Mouse (Mus musculus) limb, embryonic 10.5 days (tissue): ENCODE measurements around the gene Mapk8. TPM values are rescaled to one million over a fixed set of nuclear protein-coding genes. Genes with fewer than 3 reads are reported as not detected.
"Not testable (repeated sequence)": the region's sequence is repeated elsewhere in the genome, so short reads cannot be mapped to it uniquely, and the experiment has no call there.

Source experiments
- DNase-seq: peaks from one replicate; pipeline ENCODE4 v3.0.0-alpha.2; 2017; ENCODE audit warnings: low spot score
- H3K27ac ChIP-seq: fragments of 300-500 bp; sonication (generic); 2 replicates; pipeline ENCODE4 v1.5.1; 2016; ENCODE audit warnings: mild to moderate bottlenecking
- H3K27me3 ChIP-seq: fragments of 300-500 bp; sonication (generic); 2 replicates; pipeline ENCODE4 v1.6.1; 2016; ENCODE audit warnings: low read depth, mild to moderate bottlenecking; ENCODE audit not compliant: poor library complexity, severe bottlenecking
- H3K36me3 ChIP-seq: fragments of 300-500 bp; sonication (generic); 2 replicates; pipeline ENCODE4 v1.6.1; 2016; ENCODE audit warnings: mild to moderate bottlenecking, moderate library complexity
- H3K4me1 ChIP-seq: fragments of 300-500 bp; sonication (generic); 2 replicates; pipeline ENCODE4 v1.6.1; 2016
- H3K4me3 ChIP-seq: fragments of 300-500 bp; sonication (generic); 2 replicates; pipeline ENCODE4 v1.5.1; 2016; ENCODE audit warnings: mild to moderate bottlenecking, moderate library complexity
- H3K9me3 ChIP-seq: fragments of 300-500 bp; sonication (generic); replicated peaks from 2 replicates; pipeline ENCODE4 v1.6.1; 2016; ENCODE audit warnings: mild to moderate bottlenecking
- WGBS: fragments of 180-500 bp; shearing (Covaris S2); methylation state at CpG from one replicate; pipeline ENCODE4 v1.1.7; 2016; 5-methylcytosine and 5-hydroxymethylcytosine counted together
- polyA plus RNA-seq: library from polyadenylated mRNA; unstranded; fragments of >200 nt; fragmentation: Nextera tagmentation; extraction: Ambion mirVana; gene quantifications from 2 replicates; pipeline ENCODE4 v1.2.1, GENCODE M21; 2016

Mapk8 gene
- polyA plus RNA-seq, 1 experiment from 2014 or later = 24.6 TPM

- no peaks in the 10 kb centered on the region for H3K9me3 ChIP-seq
- H3K36me3 ChIP-seq = no peaks in the 10 kb centered on the region
- H3K4me3 ChIP-seq = peak overlapping the region; percentile 95
- peaks cover 11% of the 10 kb centered on the region for H3K27me3 ChIP-seq
- H3K4me1 ChIP-seq = peaks cover 16% of the 10 kb centered on the region
- no peak for DNase-seq
- WGBS = 49% methylated on average over 3 of the region's 3 CpGs
- peak overlapping the region; percentile 98 for H3K27ac ChIP-seq
These were observed 996 bp downstream of the Mapk8 start for GRCm38 (mm10) chr14:33445962-33446361.

- H3K4me3 ChIP-seq = no peak overlapping the region
- DNase-seq = no peak
- 91% methylated on average over 2 of the region's 2 CpGs for WGBS
- no peak overlapping the region for H3K27ac ChIP-seq
- no peaks in the 10 kb centered on the region for H3K9me3 ChIP-seq
- H3K4me1 ChIP-seq = peaks cover 16% of the 10 kb centered on the region
- H3K27me3 ChIP-seq = peaks cover 6% of the 10 kb centered on the region
- H3K36me3 ChIP-seq = no peaks in the 10 kb centered on the region
These were observed 3.2 kb downstream of the Mapk8 start for GRCm38 (mm10) chr14:33443780-33444179.

GRCm38 (mm10) chr14:33432485-33432884 is 14.5 kb downstream of the Mapk8 start:
- not testable (repeated sequence) for H3K27me3 ChIP-seq, H3K27ac ChIP-seq, H3K9me3 ChIP-seq, H3K4me3 ChIP-seq, DNase-seq, H3K4me1 ChIP-seq
- WGBS = 92% methylated on average over 4 of the region's 4 CpGs
- H3K36me3 ChIP-seq = peaks cover 20% of the 10 kb centered on the region

- Histone ChIP-seq H3K36me3 (no peaks in the 10 kb centered on the region), H3K27me3 (no peaks in the 10 kb centered on the region), H3K4me1 (no peaks in the 10 kb centered on the region), H3K9me3 (no peaks in the 10 kb centered on the region), H3K27ac (no peak overlapping the region), H3K4me3 (no peak overlapping the region)
- no peak for DNase-seq
These were observed 22.8 kb downstream of the Mapk8 start for GRCm38 (mm10) chr14:33424124-33424523.

- Histone ChIP-seq H3K4me1 (no peaks in the 10 kb centered on the region), H3K9me3 (no peaks in the 10 kb centered on the region), H3K4me3 (no peak overlapping the region), H3K27me3 (no peaks in the 10 kb centered on the region), H3K36me3 (no peaks in the 10 kb centered on the region), H3K27ac (no peak overlapping the region)
- DNase-seq = no peak
- WGBS = 93% methylated on average over 1 of the region's 1 CpGs
These were observed 24.0 kb downstream of the Mapk8 start for GRCm38 (mm10) chr14:33423003-33423402.

GRCm38 (mm10) chr14:33418311-33418909 is 28.5 kb downstream of the Mapk8 start:
- no peaks in the 10 kb centered on the region for H3K9me3 ChIP-seq
- H3K36me3 ChIP-seq = 0 out of 2 replicates have a peak, but pooled peaks cover 4% of the 10 kb centered on the region
- WGBS = 91% methylated on average over 3 of the region's 3 CpGs
- DNase-seq = no peak
- no peaks in the 10 kb centered on the region for H3K27me3 ChIP-seq
- H3K27ac ChIP-seq = no peak overlapping the region
- H3K4me1 ChIP-seq = no peaks in the 10 kb centered on the region
- no peak overlapping the region for H3K4me3 ChIP-seq

- no peak overlapping the region for H3K4me3 ChIP-seq
- H3K27me3 ChIP-seq = no peaks in the 10 kb centered on the region
- WGBS = 81% methylated on average over 1 of the region's 1 CpGs
- no peaks in the 10 kb centered on the region for H3K4me1 ChIP-seq
- DNase-seq = no peak
- no peaks in the 10 kb centered on the region for H3K9me3 ChIP-seq
- peaks cover 14% of the 10 kb centered on the region for H3K36me3 ChIP-seq
- H3K27ac ChIP-seq = no peak overlapping the region
These were observed 31.2 kb downstream of the Mapk8 start for GRCm38 (mm10) chr14:33415746-33416145.

- Histone ChIP-seq H3K27me3 (no peaks in the 10 kb centered on the region), H3K9me3 (no peaks in the 10 kb centered on the region), H3K4me1 (no peaks in the 10 kb centered on the region), H3K27ac (no peak overlapping the region), H3K4me3 (no peak overlapping the region), H3K36me3 (peaks cover 49% of the 10 kb centered on the region)
- WGBS = 100% methylated on average over 1 of the region's 1 CpGs
- DNase-seq = no peak
These were observed 44.6 kb downstream of the Mapk8 start for GRCm38 (mm10) chr14:33402331-33402730.

- Histone ChIP-seq H3K27me3 (no peaks in the 10 kb centered on the region), H3K9me3 (no peaks in the 10 kb centered on the region), H3K36me3 (peaks cover 36% of the 10 kb centered on the region), H3K4me1 (no peaks in the 10 kb centered on the region), H3K27ac (no peak overlapping the region), H3K4me3 (no peak overlapping the region)
- no peak for DNase-seq
- WGBS = 86% methylated on average over 3 of the region's 3 CpGs
These were observed 46.9 kb downstream of the Mapk8 start for GRCm38 (mm10) chr14:33400019-33400418.

- no peaks in the 10 kb centered on the region for H3K27me3 ChIP-seq
- no peak overlapping the region for H3K4me3 ChIP-seq
- peaks cover 36% of the 10 kb centered on the region for H3K36me3 ChIP-seq
- H3K4me1 ChIP-seq = no peaks in the 10 kb centered on the region
- no peak overlapping the region for H3K27ac ChIP-seq
- no peak for DNase-seq
- 94% methylated on average over 5 of the region's 5 CpGs for WGBS
- H3K9me3 ChIP-seq = no peaks in the 10 kb centered on the region
These were observed 48.7 kb downstream of the Mapk8 start for GRCm38 (mm10) chr14:33398065-33398860.

- Histone ChIP-seq H3K27me3 (no peaks in the 10 kb centered on the region), H3K4me1 (no peaks in the 10 kb centered on the region), H3K27ac (no peak overlapping the region), H3K36me3 (peaks cover 73% of the 10 kb centered on the region), H3K4me3 (no peak overlapping the region), H3K9me3 (no peaks in the 10 kb centered on the region)
- no peak for DNase-seq
- WGBS = 93% methylated on average over 6 of the region's 6 CpGs
These were observed 66.0 kb downstream of the Mapk8 start for GRCm38 (mm10) chr14:33380830-33381457.

GRCm38 (mm10) chr14:33378723-33379122 is 68.2 kb downstream of the Mapk8 start:
- Histone ChIP-seq H3K27me3 (no peaks in the 10 kb centered on the region), H3K4me3 (no peak overlapping the region), H3K36me3 (peaks cover 56% of the 10 kb centered on the region), H3K4me1 (no peaks in the 10 kb centered on the region), H3K9me3 (no peaks in the 10 kb centered on the region), H3K27ac (no peak overlapping the region)
- DNase-seq = no peak
- 89% methylated on average over 5 of the region's 5 CpGs for WGBS

GRCm38 (mm10) chr14:33377211-33377610 is 69.7 kb downstream of the Mapk8 start:
- H3K27ac ChIP-seq = no peak overlapping the region
- 92% methylated on average over 3 of the region's 3 CpGs for WGBS
- H3K9me3 ChIP-seq = no peaks in the 10 kb centered on the region
- H3K4me3 ChIP-seq = no peak overlapping the region
- H3K36me3 ChIP-seq = peaks cover 41% of the 10 kb centered on the region
- peak; percentile 23 for DNase-seq
- no peaks in the 10 kb centered on the region for H3K27me3 ChIP-seq
- no peaks in the 10 kb centered on the region for H3K4me1 ChIP-seq
